Mouse (Mus musculus) retina, embryonic 14.5 days (tissue): ENCODE measurements around the gene Defb43.

Experiments
- DNase-seq: peaks from one replicate; pipeline ENCODE4 v3.0.0-alpha.2; 2015; ENCODE audit warnings: low spot score

Gene Defb43

DNA sequence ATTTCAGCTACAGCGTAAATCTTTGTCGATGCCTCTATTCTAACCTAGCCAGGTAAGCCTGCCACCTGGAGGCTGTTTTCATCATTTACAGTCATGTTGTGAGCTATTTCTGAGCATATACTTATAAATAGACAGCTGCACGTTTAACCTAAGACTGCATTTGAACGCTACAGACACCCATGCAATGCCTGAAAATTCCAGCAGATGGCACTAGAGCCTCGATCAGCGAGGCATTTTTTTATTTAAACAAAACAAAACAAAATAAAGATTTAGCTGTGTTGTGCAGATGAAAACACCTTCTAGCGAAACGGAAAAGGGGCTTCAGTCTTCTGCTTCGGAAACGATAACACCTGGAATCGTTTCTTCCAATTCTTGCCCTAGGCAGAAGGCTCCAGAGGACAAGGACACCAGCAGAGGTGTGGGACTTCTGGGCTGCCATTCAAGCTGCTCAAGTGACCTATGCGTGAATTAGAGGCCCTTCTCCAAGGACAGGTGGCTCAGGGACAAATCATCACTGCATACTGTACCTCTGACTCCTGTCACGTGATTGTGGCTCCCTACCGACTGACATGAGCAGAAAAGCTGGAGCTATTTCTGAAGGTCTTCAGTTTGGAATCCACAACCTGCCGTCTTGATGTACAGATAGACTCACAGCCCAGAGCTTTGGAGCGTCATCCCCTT lies 55.2 kb downstream of the Defb43 start:
- peak; percentile 82 for DNase-seq
